Mouse (Mus musculus): ENCODE results near the gene Slamf6.
"Not testable (repeated sequence)": the region's sequence is repeated elsewhere in the genome, so short reads cannot be mapped to it uniquely, and the experiment has no call there.

The Slamf6 gene

DNA sequence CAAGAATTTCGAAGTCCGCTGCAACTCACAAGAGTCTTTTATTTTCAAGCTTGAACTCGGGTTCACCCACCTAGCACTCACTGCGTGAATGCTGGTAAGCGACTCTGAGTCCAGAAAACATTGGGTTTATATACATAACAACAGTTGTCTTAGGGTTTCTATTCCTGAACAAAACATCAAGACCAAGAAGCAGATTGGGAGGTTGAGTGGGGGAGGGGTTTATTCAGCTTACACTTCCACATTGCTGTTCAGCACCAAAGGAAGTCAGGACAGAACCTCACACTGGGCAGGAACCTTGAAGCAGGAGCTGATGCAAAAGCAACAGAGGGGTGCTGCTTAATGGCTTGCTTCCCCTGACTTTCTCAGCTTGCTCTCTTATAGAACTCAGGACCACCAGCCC lies 43.4 kb downstream of the Slamf6 start:
- no peak for DNase-seq

- DNase-seq = no peak
These were observed 44.4 kb downstream of the Slamf6 start for GRCm38 (mm10) chr1:171961704-171962103.

DNA sequence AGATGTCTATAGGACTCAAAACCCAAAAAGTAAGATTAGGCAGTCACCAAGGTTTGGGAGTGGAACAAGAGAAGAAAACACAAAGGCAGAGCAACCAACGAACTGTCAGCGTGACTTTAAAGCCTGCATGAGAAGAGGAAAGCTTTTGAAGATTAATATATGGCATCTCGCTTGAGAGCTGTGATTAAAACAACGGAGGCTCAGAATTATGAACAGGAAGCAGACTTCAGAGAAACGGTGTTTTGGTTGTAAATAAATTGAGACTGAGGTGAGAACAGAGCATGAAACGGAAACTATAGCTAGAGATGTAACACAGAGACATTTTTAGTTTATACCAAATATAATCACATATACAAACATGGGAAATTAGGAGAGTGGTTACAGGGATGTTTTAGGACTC lies 46.3 kb downstream of the Slamf6 start:
- DNase-seq = no peak

DNA sequence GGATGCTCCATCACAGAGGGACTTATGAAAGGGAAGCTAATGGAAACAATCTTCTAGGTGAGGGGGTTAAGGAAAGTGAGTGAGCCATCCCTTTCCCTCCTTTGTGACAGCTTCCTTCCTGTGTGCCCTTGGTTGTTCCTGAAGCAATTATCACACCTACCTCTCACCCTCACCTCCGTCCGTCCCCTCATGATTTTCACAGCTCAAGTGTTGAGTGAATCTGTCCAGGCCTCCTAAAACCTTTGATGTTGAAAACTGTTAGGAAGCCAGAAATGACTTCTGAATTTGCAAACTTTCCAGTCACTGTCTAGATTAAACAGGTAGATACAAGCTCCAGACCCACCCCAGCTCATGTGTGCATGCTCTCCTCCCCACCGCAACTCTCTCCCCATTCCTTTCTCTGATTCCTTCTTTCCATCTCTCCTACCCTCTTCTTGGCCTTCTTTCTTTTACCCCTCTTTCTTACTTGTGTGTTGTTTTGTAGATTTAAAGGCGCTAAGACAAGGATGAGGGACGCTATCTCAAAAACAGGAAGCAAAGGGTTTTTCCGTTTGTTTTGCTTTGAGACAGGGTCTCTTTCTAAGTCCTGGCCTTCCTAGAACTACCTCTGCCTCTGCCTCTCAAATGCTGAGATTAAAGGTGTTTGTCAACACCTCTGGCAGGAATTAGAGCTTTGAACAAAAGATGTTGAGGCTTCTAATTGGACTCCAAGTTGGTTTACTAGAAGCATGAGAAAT lies 48.9 kb downstream of the Slamf6 start:
- DNase-seq = no peak

GRCm38 (mm10) chr1:171969221-171969620 lies 51.9 kb downstream of the Slamf6 start:
- no peak for DNase-seq

DNA sequence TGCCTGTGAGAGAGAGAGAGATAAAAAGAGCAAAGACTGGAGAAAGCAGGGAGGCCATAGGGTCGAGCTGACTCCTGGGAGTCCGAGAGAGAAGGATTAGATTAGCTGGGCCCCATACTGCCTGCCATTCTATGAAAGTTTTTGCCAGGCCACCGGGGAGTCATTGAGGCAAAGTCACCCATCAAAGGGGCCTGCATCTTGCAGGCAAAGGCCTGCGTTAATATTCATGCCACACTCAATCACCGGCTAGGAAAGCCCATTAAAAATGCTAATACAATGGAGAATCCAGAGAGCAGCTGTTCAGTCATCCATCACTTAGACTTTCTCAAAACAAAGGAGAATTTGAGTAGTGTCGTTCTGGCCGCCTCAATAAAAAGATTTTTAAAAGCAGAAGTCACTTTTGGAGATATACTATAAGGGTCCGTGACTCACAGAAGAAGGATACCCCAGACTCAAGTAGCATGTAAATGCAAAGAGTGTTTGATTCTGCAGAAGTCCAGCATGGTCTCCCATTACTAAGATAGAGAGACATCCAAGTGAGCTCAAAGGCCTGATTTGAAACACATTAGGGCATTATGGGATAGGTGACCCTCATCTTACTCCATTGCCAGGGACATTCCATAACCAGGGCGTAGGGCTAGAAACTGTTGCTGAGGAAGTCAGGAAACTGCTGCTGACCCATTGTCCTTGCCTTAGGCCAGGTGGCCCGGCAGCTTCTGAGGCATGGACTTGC lies 53.7 kb downstream of the Slamf6 start:
- DNase-seq = no peak

- DNase-seq = not testable (repeated sequence)
These were observed 57.0 kb downstream of the Slamf6 start for GRCm38 (mm10) chr1:171974361-171974760.

- no peak for DNase-seq
These were observed 58.1 kb downstream of the Slamf6 start for GRCm38 (mm10) chr1:171975377-171975776.

GRCm38 (mm10) chr1:171975831-171976230 lies 58.5 kb downstream of the Slamf6 start:
- DNase-seq = no peak

- DNase-seq = no peak
These were observed 59.7 kb downstream of the Slamf6 start for GRCm38 (mm10) chr1:171976826-171977539.

DNA sequence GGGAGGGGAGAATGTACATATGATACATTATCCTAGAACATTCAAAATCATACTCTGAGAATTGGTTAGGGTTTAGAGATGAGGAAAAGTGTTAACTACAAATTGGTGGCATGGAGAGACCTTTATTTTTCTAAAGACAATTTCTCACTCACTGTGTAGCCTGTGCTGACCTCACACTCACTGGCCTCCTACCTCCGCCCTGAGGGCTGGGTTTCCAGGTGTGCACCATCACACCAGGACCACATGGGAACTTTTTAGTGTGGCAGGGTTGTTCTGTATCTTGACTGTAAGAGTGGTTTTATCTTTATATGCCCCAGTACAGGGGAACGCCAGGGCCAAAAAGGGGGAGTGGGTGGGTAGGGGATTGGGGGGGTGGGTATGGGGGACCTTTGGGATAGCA lies 60.6 kb downstream of the Slamf6 start:
- DNase-seq = no peak

DNA sequence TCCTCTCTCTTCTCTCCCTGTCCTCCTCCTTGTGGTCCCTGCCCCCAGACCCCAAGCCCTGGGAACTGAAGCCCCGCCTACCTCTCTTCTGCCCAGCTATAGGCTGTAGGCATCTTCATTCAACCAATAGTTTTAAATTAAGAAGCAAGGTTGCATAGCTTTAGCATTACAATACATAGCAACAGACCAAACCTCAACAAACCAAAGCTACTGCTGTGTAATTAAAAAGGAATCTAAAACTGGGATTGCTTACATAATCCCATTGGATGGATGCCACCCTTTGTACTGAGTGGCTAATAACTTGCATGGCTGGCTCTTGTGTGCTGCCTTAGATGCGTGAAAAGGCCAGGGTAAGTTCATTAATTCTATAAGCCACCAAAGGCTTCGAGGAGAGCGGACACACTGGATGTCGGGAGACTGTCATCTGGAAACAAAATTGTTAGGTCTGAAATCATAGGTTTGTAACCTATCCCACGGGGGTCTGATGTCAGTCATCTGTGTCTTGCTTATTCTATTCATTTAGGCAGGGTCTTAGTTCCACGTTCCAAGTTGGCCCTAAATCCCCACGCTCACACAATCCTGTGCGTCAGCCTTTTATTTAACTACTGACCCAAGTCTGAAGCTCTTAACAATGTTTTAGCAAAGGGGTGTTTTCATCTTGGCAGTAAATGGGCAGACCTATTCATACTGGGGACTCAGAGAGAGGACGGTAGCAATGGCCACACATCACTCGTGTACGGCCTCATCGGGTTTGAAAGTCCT lies 62.8 kb downstream of the Slamf6 start:
- peak; percentile 11 for DNase-seq

DNA sequence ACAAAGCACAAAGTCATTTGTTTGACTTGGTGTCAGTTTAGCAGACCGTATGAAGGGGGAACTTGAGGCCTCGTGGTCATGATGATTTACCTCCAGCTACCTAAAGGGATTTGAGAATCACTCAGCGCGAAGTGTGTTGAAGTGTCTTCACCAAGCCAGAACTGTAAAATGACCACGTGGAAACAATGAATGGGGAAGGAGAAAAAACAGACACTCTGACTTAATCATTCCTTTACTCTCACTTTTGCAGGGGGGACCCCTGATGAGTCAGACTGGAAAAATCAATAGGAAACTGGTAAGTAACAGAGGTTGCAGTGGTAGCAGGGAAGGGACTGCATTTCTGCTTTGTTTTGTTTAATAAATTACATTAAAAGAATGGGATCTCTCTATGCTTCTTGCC lies 64.9 kb downstream of the Slamf6 start:
- DNase-seq = no peak

- no peak for DNase-seq
These were observed 65.4 kb downstream of the Slamf6 start for GRCm38 (mm10) chr1:171982740-171983139.

- DNase-seq = no peak
These were observed 66.2 kb downstream of the Slamf6 start for GRCm38 (mm10) chr1:171983372-171984001.

DNA sequence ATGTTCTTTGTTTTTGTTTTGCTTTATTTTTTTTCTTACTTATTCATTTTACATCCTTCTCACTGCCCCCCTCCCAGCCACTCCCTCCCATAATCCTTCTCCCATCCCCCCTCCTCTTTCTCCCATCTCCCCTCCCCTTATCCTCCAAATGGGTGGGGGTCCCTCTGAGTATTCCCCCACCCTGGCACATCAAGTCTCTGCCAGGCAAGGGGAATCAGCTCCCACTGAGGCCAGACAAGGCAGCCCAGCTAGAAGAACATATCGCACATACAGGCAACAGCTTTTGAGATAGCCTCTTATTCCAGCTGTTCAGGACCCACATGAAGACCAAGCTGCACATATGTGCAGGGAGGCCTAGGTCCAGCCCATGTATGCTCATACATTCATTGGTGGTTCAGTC lies 66.8 kb downstream of the Slamf6 start:
- no peak for DNase-seq

- no peak for DNase-seq
These were observed 74.6 kb downstream of the Slamf6 start for GRCm38 (mm10) chr1:171991883-171992282.

DNA sequence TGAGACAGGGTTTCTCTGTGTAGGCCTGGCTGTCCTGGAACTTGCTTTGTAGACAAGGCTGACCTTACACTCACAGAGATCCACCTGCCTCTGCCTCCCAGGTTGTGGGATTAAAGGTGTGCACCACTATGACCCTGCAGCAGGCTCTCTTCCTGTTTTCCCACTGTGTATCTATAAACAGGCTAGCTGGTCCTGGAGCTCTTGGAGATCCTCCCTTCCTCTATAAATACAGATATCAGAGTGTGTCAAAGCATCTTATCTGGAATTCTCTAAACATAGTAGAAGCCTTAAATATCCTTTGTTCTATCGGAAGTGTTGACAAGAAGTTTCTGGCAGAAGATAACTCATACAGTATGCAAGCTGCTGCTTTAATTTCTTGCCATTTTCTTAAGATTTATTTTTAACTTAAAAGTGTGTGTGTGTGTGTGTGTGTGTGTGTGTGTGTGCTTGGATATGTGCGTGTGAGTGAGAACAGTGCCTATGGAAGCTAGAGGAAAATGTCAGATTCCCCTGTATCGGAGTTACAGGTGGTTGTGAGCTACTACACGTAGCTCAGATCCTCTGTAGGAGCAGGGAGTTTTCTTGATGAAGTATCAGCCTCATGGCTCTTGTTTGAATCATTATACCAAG lies 75.7 kb downstream of the Slamf6 start:
- DNase-seq = no peak

DNA sequence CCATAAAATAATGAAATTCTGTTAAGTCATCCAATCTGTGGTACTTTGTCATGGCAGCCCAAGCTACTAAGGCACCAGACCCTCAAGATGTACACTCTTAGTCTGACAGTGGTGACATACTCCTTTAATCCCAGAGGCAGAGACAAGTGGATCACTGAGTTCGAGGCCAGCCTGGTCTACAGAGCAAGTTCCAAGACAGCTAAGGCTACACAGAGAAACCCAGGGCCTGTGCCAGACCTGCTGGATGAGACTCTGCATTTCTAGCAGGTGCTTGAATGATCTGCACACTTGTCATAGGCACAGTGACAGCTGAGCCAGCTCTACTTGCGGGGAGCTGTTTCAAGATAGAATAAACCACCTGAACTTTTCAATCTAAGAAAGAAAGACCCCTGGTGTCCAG lies 77.2 kb downstream of the Slamf6 start:
- DNase-seq = no peak

DNA sequence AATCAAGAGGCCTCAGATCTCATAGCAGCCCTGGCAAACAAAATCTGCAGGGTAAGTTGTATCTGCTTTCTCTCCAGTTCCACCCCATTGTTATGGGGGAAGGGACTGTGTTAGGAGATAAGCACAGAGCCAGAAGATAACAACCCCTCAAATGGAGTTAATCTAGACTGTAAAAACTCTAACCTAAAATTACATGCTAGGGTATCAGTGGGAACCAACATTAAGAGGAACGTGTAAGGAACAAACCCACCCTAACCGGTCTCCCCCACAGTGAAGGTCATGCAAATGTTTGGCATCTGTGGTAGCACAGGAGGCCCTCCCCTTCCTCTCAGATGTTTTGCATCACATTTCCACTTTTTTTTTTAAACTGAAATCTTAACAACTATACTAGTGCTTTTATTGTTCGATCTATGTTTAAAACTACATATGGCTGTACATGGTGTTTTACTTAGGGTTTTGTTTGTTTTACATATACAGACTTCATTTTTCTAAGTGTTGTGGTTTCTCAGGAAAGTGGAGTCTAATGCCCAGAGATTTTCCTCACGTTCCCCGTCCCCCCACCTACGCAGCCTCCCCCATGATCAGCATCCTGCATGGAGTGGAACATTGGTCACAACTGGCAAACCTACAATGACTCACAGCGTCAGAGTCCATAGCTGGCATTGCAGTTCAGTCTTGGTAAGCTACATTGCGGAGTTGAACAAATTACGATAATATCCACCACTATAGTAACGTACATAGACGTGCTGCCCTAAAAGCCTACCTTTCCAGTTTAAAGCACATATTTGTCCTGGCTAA lies 77.8 kb downstream of the Slamf6 start:
- DNase-seq = no peak

DNA sequence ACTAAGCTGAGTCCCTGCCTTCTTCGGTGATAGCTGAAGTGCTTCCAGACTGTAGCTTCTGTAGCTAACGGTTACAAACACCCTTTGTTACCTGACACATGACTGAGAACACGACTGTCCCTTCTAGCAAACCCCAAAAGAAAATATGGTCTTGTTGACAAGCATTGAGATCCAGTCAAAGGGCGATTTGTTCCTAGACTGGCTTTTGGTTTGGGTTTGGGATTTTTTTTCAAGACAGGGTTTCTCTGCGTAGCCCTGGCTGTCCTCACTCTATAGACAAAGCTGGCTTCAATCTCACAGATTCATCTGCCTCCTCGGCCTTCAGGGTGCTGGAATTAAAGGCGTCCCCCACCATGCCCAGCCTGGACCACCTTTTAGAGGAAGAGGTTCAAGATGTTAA lies 79.4 kb downstream of the Slamf6 start:
- no peak for DNase-seq
